Comparison of ENCODE assay signal across 14 mouse cellular contexts in genomic region chr1:177478578-177478977, GRCm38 (mm10).
"Had no signal": no experiment of that assay in that cellular context is flagged by ENCODE, and none has a peak within 500 bp of the region (broad histone marks: within the 10 kb centered on the region; RNA-seq: fewer than 3 reads in every experiment).

No protein-coding gene starts in this region.

- H3K9me3 ChIP-seq: limb, embryonic 13.5 days; midbrain, embryonic 10.5 days; neural tube, embryonic 15.5 days; stomach, embryonic 15.5 days had no signal

- H3K4me3 ChIP-seq: limb, embryonic 13.5 days; midbrain, embryonic 10.5 days; myocyte; neural tube, embryonic 15.5 days; stomach, embryonic 15.5 days had no signal

- H3K4me2 ChIP-seq: limb, embryonic 13.5 days; neural tube, embryonic 15.5 days; stomach, embryonic 15.5 days had no signal

- H3K27ac ChIP-seq: kidney, postnatal 0 days; limb, embryonic 13.5 days; liver, embryonic 14.5 days; midbrain, embryonic 10.5 days; neural tube, embryonic 15.5 days; stomach, embryonic 15.5 days had no signal

- DNase-seq: kidney, adult 9 months; kidney, postnatal 4 days; left cerebral cortex, postnatal 4 days; midbrain, embryonic 14.5 days; right cerebral cortex, postnatal 14 days; thymus, adult 2 months; thymus, postnatal 25 days had no signal

- H3K4me1 ChIP-seq: neural tube, embryonic 15.5 days; stomach, embryonic 15.5 days had no signal

- H3K36me3 ChIP-seq: limb, embryonic 13.5 days; midbrain, embryonic 10.5 days; neural tube, embryonic 15.5 days; stomach, embryonic 15.5 days had no signal

- H3K27me3 ChIP-seq: limb, embryonic 13.5 days; neural tube, embryonic 15.5 days; stomach, embryonic 15.5 days had no signal

- H3K9ac ChIP-seq: limb, embryonic 13.5 days; liver, embryonic 14.5 days; neural tube, embryonic 15.5 days; stomach, embryonic 15.5 days had no signal
